Mouse (Mus musculus): ENCODE results near the gene Setdb2. TPM values are rescaled to one million over a fixed set of nuclear protein-coding genes. Genes with fewer than 3 reads are reported as not detected.
"Not testable (repeated sequence)": the region's sequence is repeated elsewhere in the genome, so short reads cannot be mapped to it uniquely, and the experiment has no call there.

Setdb2 gene
- polyA plus RNA-seq, 1 experiment from 2014 or later, result 12.5 TPM

- Histone ChIP-seq H3K27ac (no peak overlapping the region), H3K4me1 (no peaks in the 10 kb centered on the region; the same call in 1 of the 2 replicates), H3K4me3 (no peak overlapping the region), H3K9ac (no peak overlapping the region), H3K27me3 (no peaks in the 10 kb centered on the region), H3K36me3 (no peaks in the 10 kb centered on the region), H3K4me2 (replicated peaks) (no peak overlapping the region), H3K9me3 (no peaks in the 10 kb centered on the region)
- no peak for ATAC-seq (ENCODE audit: insufficient number of reproducible peaks, insufficient read depth, low FRiP score, low TSS enrichment)
Observed at GRCm38 (mm10) chr14:59435206-59435605, 5.5 kb downstream of the Setdb2 start.

- whole genome bisulfite sequencing, result 63% methylated on average over 2 of the region's 2 CpGs
- no peak overlapping the region for H3K4me2 ChIP-seq (replicated peaks)
Observed at GRCm38 (mm10) chr14:59433902-59434301, 6.8 kb downstream of the Setdb2 start.

GRCm38 (mm10) chr14:59430556-59430955 lies 10.1 kb downstream of the Setdb2 start:
- Histone ChIP-seq H3K9ac (no peak overlapping the region), H3K9me3 (no peaks in the 10 kb centered on the region), H3K4me1 (no peaks in the 10 kb centered on the region), H3K36me3 (no peaks in the 10 kb centered on the region), H3K4me2 (replicated peaks) (no peak overlapping the region), H3K27ac (no peak overlapping the region), H3K4me3 (no peak overlapping the region), H3K27me3 (no peaks in the 10 kb centered on the region)
- 83% methylated on average over 1 of the region's 1 CpGs for WGBS
- ATAC-seq (ENCODE audit: insufficient number of reproducible peaks, insufficient read depth, low FRiP score, low TSS enrichment), result no peak

More at GRCm38 (mm10) chr14:59433902-59434301, 6.8 kb downstream of the Setdb2 start:
- no peak for ATAC-seq (ENCODE audit: insufficient number of reproducible peaks, insufficient read depth, low FRiP score, low TSS enrichment)
- H3K36me3 ChIP-seq, result no peaks in the 10 kb centered on the region
- no peaks in the 10 kb centered on the region for H3K9me3 ChIP-seq
- no peaks in the 10 kb centered on the region for H3K27me3 ChIP-seq
- H3K4me1 ChIP-seq, result no peaks in the 10 kb centered on the region
- H3K27ac ChIP-seq, result no peak overlapping the region
- H3K4me3 ChIP-seq, result no peak overlapping the region
- H3K9ac ChIP-seq, result no peak overlapping the region

- Histone ChIP-seq H3K9ac (no peak overlapping the region), H3K27ac (no peak overlapping the region), H3K4me1 (no peaks in the 10 kb centered on the region), H3K36me3 (0 out of 2 replicates have a peak, but pooled peaks cover 6% of the 10 kb centered on the region), H3K9me3 (no peaks in the 10 kb centered on the region), H3K27me3 (no peaks in the 10 kb centered on the region), H3K4me3 (no peak overlapping the region), H3K4me2 (replicated peaks) (no peak overlapping the region)
- WGBS, result 58% methylated on average over 11 of the region's 11 CpGs
- no peak for ATAC-seq (ENCODE audit: insufficient number of reproducible peaks, insufficient read depth, low FRiP score, low TSS enrichment)
Observed at GRCm38 (mm10) chr14:59422912-59423663, 17.6 kb downstream of the Setdb2 start.

GRCm38 (mm10) chr14:59418171-59418570 lies 22.5 kb downstream of the Setdb2 start:
- H3K9ac ChIP-seq, result no peak overlapping the region
- H3K4me2 ChIP-seq (replicated peaks), result no peak overlapping the region
- H3K4me1 ChIP-seq, result no peaks in the 10 kb centered on the region
- H3K27ac ChIP-seq, result no peak overlapping the region
- no peaks in the 10 kb centered on the region for H3K27me3 ChIP-seq
- H3K36me3 ChIP-seq, result peaks cover 11% of the 10 kb centered on the region; the same call in 1 of the 2 replicates
- ATAC-seq (ENCODE audit: insufficient number of reproducible peaks, insufficient read depth, low FRiP score, low TSS enrichment), result no peak
- 90% methylated on average over 4 of the region's 4 CpGs for WGBS
- H3K4me3 ChIP-seq, result no peak overlapping the region
- H3K9me3 ChIP-seq, result no peaks in the 10 kb centered on the region

GRCm38 (mm10) chr14:59414979-59415378 lies 25.7 kb downstream of the Setdb2 start:
- not testable (repeated sequence) for H3K27ac ChIP-seq; H3K9me3 ChIP-seq; H3K4me3 ChIP-seq; ATAC-seq (ENCODE audit: insufficient number of reproducible peaks, insufficient read depth, low FRiP score, low TSS enrichment); H3K9ac ChIP-seq; H3K27me3 ChIP-seq; H3K4me1 ChIP-seq; H3K4me2 ChIP-seq (replicated peaks)
- 94% methylated on average over 2 of the region's 2 CpGs for WGBS
- peaks cover 11% of the 10 kb centered on the region; the same call in 1 of the 2 replicates for H3K36me3 ChIP-seq

- H3K27me3 ChIP-seq, result no peaks in the 10 kb centered on the region
- no peak overlapping the region for H3K9ac ChIP-seq
- no peak overlapping the region for H3K4me3 ChIP-seq
- no peak overlapping the region for H3K27ac ChIP-seq
- H3K36me3 ChIP-seq, result no peaks in the 10 kb centered on the region
- WGBS, result 81% methylated on average over 2 of the region's 2 CpGs
- H3K9me3 ChIP-seq, result no peaks in the 10 kb centered on the region
- no peak for ATAC-seq (ENCODE audit: insufficient number of reproducible peaks, insufficient read depth, low FRiP score, low TSS enrichment)
- no peak overlapping the region for H3K4me2 ChIP-seq (replicated peaks)
- H3K4me1 ChIP-seq, result no peaks in the 10 kb centered on the region
Observed at GRCm38 (mm10) chr14:59396999-59397398, 43.7 kb downstream of the Setdb2 start.

- H3K27me3 ChIP-seq, result no peaks in the 10 kb centered on the region
- no peaks in the 10 kb centered on the region for H3K36me3 ChIP-seq
- no peak within 1 kb of the TSS for H3K27ac ChIP-seq
- no peak for ATAC-seq (ENCODE audit: insufficient number of reproducible peaks, insufficient read depth, low FRiP score, low TSS enrichment)
- H3K9me3 ChIP-seq, result no peaks in the 10 kb centered on the region
- H3K4me1 ChIP-seq, result no peaks in the 10 kb centered on the region
- no peak within 1 kb of the TSS for H3K4me3 ChIP-seq
- no peak within 1 kb of the TSS for H3K4me2 ChIP-seq (replicated peaks)
- WGBS, result 91% methylated on average over 3 of the region's 3 CpGs
- no peak within 1 kb of the TSS for H3K9ac ChIP-seq
Observed at GRCm38 (mm10) chr14:59395281-59395680, 45.4 kb downstream of the Setdb2 start, which contains the start of gene Phf11c. Gene Phf11c, minus strand, starts transcription at chr14:59395381.

GRCm38 (mm10) chr14:59390181-59390580 lies 50.5 kb downstream of the Setdb2 start:
- H3K4me2 ChIP-seq (replicated peaks); ATAC-seq (ENCODE audit: insufficient number of reproducible peaks, insufficient read depth, low FRiP score, low TSS enrichment); H3K9me3 ChIP-seq; H3K27ac ChIP-seq; H3K36me3 ChIP-seq; H3K4me3 ChIP-seq; H3K27me3 ChIP-seq; H3K4me1 ChIP-seq; H3K9ac ChIP-seq: not testable (repeated sequence)
- 63% methylated on average over 4 of the region's 4 CpGs for WGBS

GRCm38 (mm10) chr14:59389532-59389931 lies 51.2 kb downstream of the Setdb2 start:
- Histone ChIP-seq H3K4me1 (no peaks in the 10 kb centered on the region), H3K36me3 (no peaks in the 10 kb centered on the region), H3K4me2 (replicated peaks) (no peak overlapping the region), H3K27ac (no peak overlapping the region), H3K27me3 (no peaks in the 10 kb centered on the region), H3K9ac (no peak overlapping the region), H3K9me3 (no peaks in the 10 kb centered on the region), H3K4me3 (no peak overlapping the region)
- 75% methylated on average over 1 of the region's 1 CpGs for WGBS
- ATAC-seq (ENCODE audit: insufficient number of reproducible peaks, insufficient read depth, low FRiP score, low TSS enrichment), result no peak

GRCm38 (mm10) chr14:59370348-59371068 lies 70.2 kb downstream of the Setdb2 start:
- H3K4me1 ChIP-seq, result no peaks in the 10 kb centered on the region
- ATAC-seq (ENCODE audit: insufficient number of reproducible peaks, insufficient read depth, low FRiP score, low TSS enrichment), result no peak
- WGBS, result 91% methylated on average over 25 of the region's 25 CpGs
- H3K4me2 ChIP-seq (replicated peaks), result no peak overlapping the region
- no peak overlapping the region for H3K9ac ChIP-seq
- H3K36me3 ChIP-seq, result no peaks in the 10 kb centered on the region
- no peak overlapping the region for H3K4me3 ChIP-seq
- no peaks in the 10 kb centered on the region for H3K27me3 ChIP-seq
- no peak overlapping the region for H3K27ac ChIP-seq
- 0 out of 2 replicates have a peak, but pooled peaks cover 8% of the 10 kb centered on the region for H3K9me3 ChIP-seq
